Mouse (Mus musculus) C2C12 (cell line): ENCODE measurements around the gene Abcc3. TPM values are rescaled to one million over a fixed set of nuclear protein-coding genes. Genes with fewer than 3 reads are reported as not detected.

Source experiments
- H3K27me3 ChIP-seq: one replicate; pipeline ENCODE4 v1.6.1; 2011; ENCODE audit not compliant: control insufficient read depth, insufficient read depth, insufficient read length
- H3K36me3 ChIP-seq: one replicate; pipeline ENCODE4 v1.6.1; 2011; ENCODE audit not compliant: control insufficient read depth, insufficient read depth
- H3K4me3 ChIP-seq: one replicate; pipeline ENCODE4 v1.5.1; 2011; ENCODE audit warnings: mild to moderate bottlenecking, control low read depth; ENCODE audit not compliant: poor library complexity, insufficient read depth, severe bottlenecking
- H3K79me2 ChIP-seq: one replicate; pipeline ENCODE4 v1.6.1; 2011; ENCODE audit not compliant: control insufficient read depth, insufficient read depth
- H3K79me3 ChIP-seq: one replicate; pipeline ENCODE4 v1.6.1; 2011; ENCODE audit warnings: low read depth, control low read depth
- H3ac ChIP-seq: one replicate; pipeline ENCODE3; 2011; ENCODE audit warnings: low read depth; ENCODE audit not compliant: control insufficient read depth, insufficient read length
- CEBPB ChIP-seq: IDR thresholded peaks from one replicate; pipeline ENCODE4 v1.6.1; 2011; ENCODE audit warnings: low read depth, mild to moderate bottlenecking, control low read depth, moderate library complexity
- CTCF ChIP-seq: IDR thresholded peaks from one replicate; pipeline ENCODE4 v1.5.1; 2011; ENCODE audit not compliant: control insufficient read depth, insufficient read depth, insufficient read length
- FOSL1 ChIP-seq: IDR thresholded peaks from one replicate; pipeline ENCODE4 v1.8.0; 2011; ENCODE audit warnings: mild to moderate bottlenecking, low read length; ENCODE audit not compliant: poor library complexity, insufficient read depth, severe bottlenecking
- MAX ChIP-seq: IDR thresholded peaks from one replicate; pipeline ENCODE4 v1.6.1; 2011; ENCODE audit warnings: mild to moderate bottlenecking, control low read depth
- MYOD1 ChIP-seq: IDR thresholded peaks from one replicate; pipeline ENCODE4 v1.6.1; 2011; ENCODE audit warnings: low read depth; ENCODE audit not compliant: control insufficient read depth, insufficient read length
- MYOG ChIP-seq: IDR thresholded peaks from one replicate; pipeline ENCODE4 v1.6.1; 2011; ENCODE audit not compliant: control insufficient read depth, insufficient read length; ENCODE audit errors: extremely low read depth
- USF1 ChIP-seq: IDR thresholded peaks from one replicate; pipeline ENCODE4 v1.6.1; 2011; ENCODE audit warnings: low read depth, mild to moderate bottlenecking, control low read depth, moderate library complexity
- polyA plus RNA-seq: library from polyadenylated mRNA; unstranded; fragments of >200 nt; fragmentation: generic; extraction: Trizol; gene quantifications from one replicate; pipeline ENCODE4 v1.2.1, GENCODE M21; 2012; ENCODE audit warnings: missing spikeins

Gene Abcc3
- polyA plus RNA-seq, 1 experiment = 0.41 TPM

DNA sequence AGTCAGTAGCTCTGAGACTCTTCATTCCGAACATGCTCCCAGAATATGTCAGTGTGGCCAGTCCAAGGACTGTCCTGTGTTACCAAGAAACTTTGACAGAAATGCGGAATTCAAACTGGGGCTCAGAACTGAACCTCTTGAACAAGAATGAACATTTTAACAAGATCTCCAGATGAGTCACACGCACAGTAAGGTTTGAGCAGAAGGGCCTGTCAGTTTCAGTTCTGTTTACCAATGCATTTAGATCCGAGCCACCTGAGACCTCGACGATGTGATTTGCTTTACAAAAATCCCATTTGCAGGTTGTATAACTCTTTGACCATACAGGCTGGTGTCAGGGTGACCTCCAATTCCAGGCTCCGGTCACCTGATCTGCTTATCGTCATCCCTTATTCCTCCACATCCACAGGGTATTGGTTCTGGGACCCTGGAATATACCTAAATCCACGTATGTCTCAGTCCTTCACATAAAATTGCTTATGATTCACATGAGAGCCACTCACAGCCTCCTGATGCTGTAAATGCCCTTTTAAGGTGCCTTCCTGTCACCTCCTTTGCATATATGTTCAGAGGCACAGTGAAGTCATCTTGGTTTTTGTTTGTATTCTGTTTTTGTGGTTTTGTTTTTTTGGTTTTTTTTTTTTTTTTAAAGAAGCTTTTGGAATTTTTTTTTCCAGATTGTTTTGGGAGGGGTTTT is 37.1 kb downstream of the Abcc3 start:
- no peaks in the 10 kb centered on the region for H3K79me3 ChIP-seq
- peaks cover 25% of the 10 kb centered on the region for H3K27me3 ChIP-seq

GRCm38 (mm10) chr11:94351094-94351493 is 41.7 kb downstream of the Abcc3 start:
- no peak for TF ChIP-seq USF1
- no peak for TF ChIP-seq MYOG
- TF ChIP-seq MYOD1 = no peak
- no peak for TF ChIP-seq CTCF
- no peak for TF ChIP-seq CEBPB
- TF ChIP-seq MAX = no peak
- no peak for TF ChIP-seq FOSL1

More for the DNA sequence above, 37.1 kb downstream of the Abcc3 start:
- no peak overlapping the region for H3K4me3 ChIP-seq
- TF ChIP-seq CTCF = no peak
- no peak for TF ChIP-seq USF1
- TF ChIP-seq MAX = no peak
- TF ChIP-seq FOSL1 = no peak
- no peak for TF ChIP-seq CEBPB
- TF ChIP-seq MYOD1 = no peak
- TF ChIP-seq MYOG = no peak
- no peak overlapping the region for H3ac ChIP-seq
- H3K36me3 ChIP-seq = no peaks in the 10 kb centered on the region
- H3K79me2 ChIP-seq = no peaks in the 10 kb centered on the region

GRCm38 (mm10) chr11:94350337-94350736 is 42.5 kb downstream of the Abcc3 start:
- Histone ChIP-seq H3ac (no peak overlapping the region), H3K79me3 (no peaks in the 10 kb centered on the region), H3K4me3 (no peak overlapping the region), H3K79me2 (no peaks in the 10 kb centered on the region), H3K36me3 (no peaks in the 10 kb centered on the region), H3K27me3 (peaks cover 16% of the 10 kb centered on the region)
- TF ChIP-seq CTCF (no peak), MYOD1 (no peak), CEBPB (no peak), USF1 (no peak), MAX (no peak), FOSL1 (no peak), MYOG (no peak)

More at GRCm38 (mm10) chr11:94351094-94351493, 41.7 kb downstream of the Abcc3 start:
- Histone ChIP-seq H3K27me3 (peaks cover 16% of the 10 kb centered on the region), H3K4me3 (no peak overlapping the region), H3K79me2 (no peaks in the 10 kb centered on the region), H3K79me3 (no peaks in the 10 kb centered on the region), H3K36me3 (no peaks in the 10 kb centered on the region), H3ac (no peak overlapping the region)

DNA sequence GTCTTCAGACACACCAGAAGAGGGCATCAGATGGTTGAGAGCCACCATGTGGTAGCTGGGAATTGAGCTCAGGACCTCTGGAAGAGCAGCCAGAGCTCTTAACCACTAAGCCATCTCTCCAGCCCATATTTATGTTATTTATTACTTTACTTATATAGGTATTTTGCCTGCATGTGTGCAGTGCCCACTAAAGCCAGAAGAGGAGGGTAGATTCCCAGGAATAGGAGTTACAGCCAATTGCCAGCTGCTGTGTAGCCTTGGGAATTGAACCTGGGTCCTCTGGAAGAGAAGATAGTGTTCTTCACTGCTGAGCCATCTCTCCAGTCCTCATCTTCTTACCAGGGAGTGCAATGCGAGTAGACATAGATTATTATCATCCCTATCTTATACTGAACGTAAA is 43.0 kb downstream of the Abcc3 start:
- TF ChIP-seq MYOD1 = no peak
- no peak for TF ChIP-seq MYOG
- no peak for TF ChIP-seq CTCF
- TF ChIP-seq FOSL1 = no peak
- TF ChIP-seq CEBPB = no peak
- no peak for TF ChIP-seq USF1
- no peak for TF ChIP-seq MAX

DNA sequence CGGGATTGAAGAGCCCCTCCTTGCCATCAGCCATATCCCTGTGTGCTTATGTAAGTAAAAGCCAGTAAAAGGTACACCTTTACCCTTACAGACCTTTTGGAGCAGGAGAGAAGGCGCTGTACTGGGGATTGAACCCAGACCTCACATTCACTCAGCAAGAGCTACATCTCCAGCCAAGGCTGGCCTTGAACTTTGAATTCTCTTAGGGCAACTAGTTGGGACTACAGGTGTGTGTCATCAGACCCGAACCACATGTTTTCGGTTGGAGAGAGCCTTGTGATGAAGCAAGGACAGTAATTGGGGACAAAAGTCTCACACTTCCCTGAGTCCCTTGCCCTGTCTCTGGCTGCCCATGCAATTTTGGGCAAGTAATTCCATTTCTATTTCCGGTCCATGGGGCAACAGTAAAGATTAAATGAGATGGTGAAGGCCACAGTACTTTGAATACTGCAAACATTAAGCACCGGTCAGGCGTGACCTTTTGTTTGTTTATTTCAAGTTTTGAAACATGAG is 45.7 kb downstream of the Abcc3 start:
- Histone ChIP-seq H3K36me3 (no peaks in the 10 kb centered on the region), H3K27me3 (peaks cover 5% of the 10 kb centered on the region), H3K79me2 (no peaks in the 10 kb centered on the region), H3ac (no peak overlapping the region), H3K4me3 (no peak overlapping the region), H3K79me3 (no peaks in the 10 kb centered on the region)
- TF ChIP-seq FOSL1 = no peak
- no peak for TF ChIP-seq USF1
- TF ChIP-seq CTCF = no peak
- TF ChIP-seq MYOG = no peak
- no peak for TF ChIP-seq MYOD1
- TF ChIP-seq CEBPB = no peak
- TF ChIP-seq MAX = no peak

More for the DNA sequence above, 43.0 kb downstream of the Abcc3 start:
- no peaks in the 10 kb centered on the region for H3K36me3 ChIP-seq
- peaks cover 16% of the 10 kb centered on the region for H3K27me3 ChIP-seq
- no peak overlapping the region for H3ac ChIP-seq
- H3K79me3 ChIP-seq = no peaks in the 10 kb centered on the region
- H3K4me3 ChIP-seq = no peak overlapping the region
- no peaks in the 10 kb centered on the region for H3K79me2 ChIP-seq

DNA sequence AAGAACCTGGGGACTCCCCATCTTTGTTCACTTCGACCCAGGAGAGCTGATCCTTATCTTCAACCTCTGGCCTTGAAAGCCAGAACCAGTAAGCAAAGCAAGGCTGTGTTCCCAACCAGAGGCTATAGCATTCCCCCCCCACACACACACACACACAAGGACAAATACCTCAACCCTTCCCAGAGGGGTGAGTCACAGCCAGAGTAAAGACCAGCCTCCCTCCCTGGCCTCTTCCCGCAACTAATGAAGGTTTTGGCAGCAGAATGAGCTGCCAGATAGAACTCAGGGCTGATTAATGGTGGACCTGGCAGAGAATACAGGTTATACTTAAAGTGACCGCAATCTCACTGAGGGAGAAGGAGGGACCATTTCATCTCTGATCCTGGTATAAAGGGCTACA is 46.2 kb downstream of the Abcc3 start:
- H3K36me3 ChIP-seq = peaks cover 5% of the 10 kb centered on the region
- H3ac ChIP-seq = no peak overlapping the region
- no peaks in the 10 kb centered on the region for H3K27me3 ChIP-seq
- H3K4me3 ChIP-seq = no peak overlapping the region
- no peaks in the 10 kb centered on the region for H3K79me3 ChIP-seq
- TF ChIP-seq FOSL1 (peak; percentile 37), CEBPB (no peak)
- H3K79me2 ChIP-seq = no peaks in the 10 kb centered on the region
